Mouse (Mus musculus) ES-Bruce4 (cell line): ENCODE results near the gene Ubn2.

Source experiments
- CTCF ChIP-seq: IDR thresholded peaks from one replicate; pipeline ENCODE4 v1.8.1; 2011; ENCODE audit warnings: low read depth, low read length
- EP300 ChIP-seq: IDR thresholded peaks from 2 replicates; pipeline ENCODE4 v1.6.1; 2011; ENCODE audit warnings: low read depth, low read length; ENCODE audit not compliant: insufficient read depth
- POLR2A ChIP-seq: IDR thresholded peaks from one replicate; pipeline ENCODE4 v1.8.1; 2011; ENCODE audit warnings: low read length; ENCODE audit not compliant: insufficient read depth

GRCm38 (mm10) chr6:38523851-38524250 lies 90.1 kb downstream of the Ubn2 start:
- TF ChIP-seq POLR2A (no peak), CTCF (no peak), EP300 (no peak)
